ENCODE assay signal across 12 mouse cellular contexts in the genomic region with DNA sequence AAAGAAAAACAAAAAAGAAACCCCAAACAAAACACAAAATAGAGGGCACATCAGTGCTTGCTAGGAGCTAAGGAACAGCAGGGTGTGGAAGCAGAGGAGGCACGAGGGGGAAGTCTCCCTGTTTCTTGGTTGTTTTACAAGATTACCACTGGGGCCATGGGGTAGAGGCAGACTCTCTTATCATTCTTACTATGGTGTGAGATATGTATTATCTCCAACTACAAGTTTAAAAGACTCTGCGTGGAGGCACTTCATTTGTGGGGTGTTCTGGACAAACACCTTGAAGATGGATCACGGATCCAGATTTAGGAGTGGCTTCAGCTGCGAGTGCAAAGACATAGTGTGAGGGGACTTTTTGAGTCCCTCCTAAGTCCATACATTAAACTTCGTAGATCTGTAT.
"Had no signal": no experiment of that assay in that cellular context is flagged by ENCODE, and none has a peak within 500 bp of the region (broad histone marks: within the 10 kb centered on the region; RNA-seq: fewer than 3 reads in every experiment).

No protein-coding gene starts in this region.

- H3K4me3 ChIP-seq: limb, embryonic 13.5 days; midbrain, embryonic 13.5 days had no signal

- DNase-seq: kidney, adult 9 months; kidney, postnatal 36 days; layer of hippocampus, adult 9-11 months; lung, adult 18-20 months; lung, postnatal 36 days; right cerebral cortex, adult 18-20 months; right cerebral cortex, postnatal 25 days; thymus, postnatal 4 days had no signal

- H3K9ac ChIP-seq: limb, embryonic 13.5 days; midbrain, embryonic 13.5 days had no signal

- H3K36me3 ChIP-seq: limb, embryonic 13.5 days; midbrain, embryonic 13.5 days had no signal

- ATAC-seq: intestine, postnatal 0 days; midbrain, embryonic 13.5 days had no signal

- H3K27ac ChIP-seq: kidney, postnatal 0 days; limb, embryonic 13.5 days; midbrain, embryonic 13.5 days had no signal

- H3K4me2 ChIP-seq: limb, embryonic 13.5 days; midbrain, embryonic 13.5 days had no signal

- H3K27me3 ChIP-seq: limb, embryonic 13.5 days; midbrain, embryonic 13.5 days had no signal

- H3K9me3 ChIP-seq: limb, embryonic 13.5 days; midbrain, embryonic 13.5 days had no signal
